22 mouse cellular contexts compared by ENCODE assay signal in the genomic region with DNA sequence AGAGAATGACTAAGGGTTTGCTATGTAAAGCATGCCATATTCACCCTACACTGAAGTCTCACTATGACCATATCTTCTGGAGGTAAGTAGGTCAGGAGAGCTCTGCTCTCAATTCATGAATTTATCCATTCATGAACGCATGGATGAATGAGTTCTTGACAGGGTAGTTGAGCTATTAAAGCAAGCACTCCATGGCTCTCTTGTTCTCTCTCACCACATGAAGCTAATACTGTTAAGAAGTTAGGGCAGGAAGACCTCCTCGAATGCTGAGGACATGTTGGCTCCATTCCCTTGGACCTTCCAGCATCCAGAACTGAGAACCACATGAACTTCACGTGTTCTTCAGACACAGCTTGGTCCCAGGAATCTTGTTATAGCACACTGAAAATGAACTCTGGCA. TPM values are rescaled to one million over a fixed set of nuclear protein-coding genes. Genes with fewer than 3 reads are reported as not detected.
DNase-seq lines count a peak whose midpoint lies in the region; ATAC-seq and TF ChIP-seq lines count a peak whose summit lies in the region.
"Had no signal": no experiment of that assay in that cellular context is flagged by ENCODE, and none has a peak within 500 bp of the region (broad histone marks: within the 10 kb centered on the region; RNA-seq: fewer than 3 reads in every experiment).

No protein-coding gene starts in this region.

- no peak for TF ChIP-seq CTCF in lung, postnatal 0 days (IDR thresholded peaks at IDR 0.05)

- TF ChIP-seq EP300 in lung, postnatal 0 days (IDR thresholded peaks at IDR 0.05): no peak

- 0 out of 2 replicates have a peak, but pooled peaks cover 12% of the 10 kb centered on the region for H3K4me1 ChIP-seq in lung, embryonic 15.5 days
- peaks cover 13% of the 10 kb centered on the region; the same call in 1 of the 2 replicates for H3K4me1 ChIP-seq in lung, postnatal 0 days (ENCODE audit: insufficient read depth, low read depth, low read length)
- H3K4me1 ChIP-seq: embryonic facial prominence, embryonic 10.5 days; embryonic facial prominence, embryonic 12.5 days; forebrain, embryonic 13.5 days; forebrain, embryonic 15.5 days had no signal

- WGBS in lung, embryonic 15.5 days: 65% methylated on average over 3 of the region's 3 CpGs
- 45% methylated on average over 3 of the region's 3 CpGs for WGBS in lung, postnatal 0 days

- no peak; the same call in 1 of the 2 replicates for ATAC-seq in lung, embryonic 15.5 days (ENCODE audit: borderline replicate concordance, extremely low read depth, low FRiP score, low TSS enrichment)
- ATAC-seq in lung, postnatal 0 days: peak; percentile 9; the same call in 1 of the 2 replicates
- ATAC-seq: CD4-positive, CD25-positive, alpha-beta regulatory T cell, adult 4 months; forebrain, embryonic 13.5 days; forebrain, embryonic 15.5 days; forebrain, postnatal 0 days had no signal

- no peaks in the 10 kb centered on the region for H3K27me3 ChIP-seq in lung, embryonic 15.5 days
- no peaks in the 10 kb centered on the region for H3K27me3 ChIP-seq in lung, postnatal 0 days (replicated peaks; ENCODE audit: insufficient read depth, low read length)
- H3K27me3 ChIP-seq: embryonic facial prominence, embryonic 12.5 days; forebrain, embryonic 13.5 days; forebrain, embryonic 15.5 days had no signal

- no peaks in the 10 kb centered on the region for H3K9me3 ChIP-seq in lung, embryonic 15.5 days
- no peaks in the 10 kb centered on the region for H3K9me3 ChIP-seq in lung, postnatal 0 days (ENCODE audit: low read length)
- H3K9me3 ChIP-seq: embryonic facial prominence, embryonic 10.5 days; embryonic facial prominence, embryonic 12.5 days; forebrain, embryonic 13.5 days; forebrain, embryonic 15.5 days had no signal

- H3K9ac ChIP-seq in lung, embryonic 15.5 days: no peak overlapping the region
- no peak overlapping the region for H3K9ac ChIP-seq in lung, postnatal 0 days (replicated peaks; ENCODE audit: low read depth)
- H3K9ac ChIP-seq: embryonic facial prominence, embryonic 12.5 days; forebrain, embryonic 13.5 days; forebrain, embryonic 15.5 days; forebrain, postnatal 0 days had no signal

- no peaks in the 10 kb centered on the region for H3K36me3 ChIP-seq in lung, embryonic 15.5 days
- H3K36me3 ChIP-seq in lung, postnatal 0 days (ENCODE audit: insufficient read depth, low read length): no peaks in the 10 kb centered on the region
- H3K36me3 ChIP-seq: embryonic facial prominence, embryonic 10.5 days; embryonic facial prominence, embryonic 12.5 days; forebrain, embryonic 15.5 days; G1E had no signal

- DNase-seq in lung, postnatal 10 days: no peak
- no peak for DNase-seq in lung, postnatal 0 days (ENCODE audit: low spot score)
- DNase-seq in lung, postnatal 25 days (ENCODE audit: low spot score): no peak
- DNase-seq in Muller cell, postnatal 12 days (ENCODE audit: inconsistent ontology term): peak; percentile 54
- DNase-seq: adrenal gland, adult 2 months; adrenal gland, postnatal 10 days; adrenal gland, postnatal 25 days; B cell, adult 2 months; cerebellum, adult 11 months; cerebellum, adult 18-20 months; cerebellum, adult 8-10 months; cerebellum, adult 9-11 months; cerebellum, postnatal 14 days; cerebellum, postnatal 36 days; forebrain, postnatal 0 days had no signal

- H3K4me3 ChIP-seq in lung, embryonic 15.5 days: no peak overlapping the region
- no peak overlapping the region for H3K4me3 ChIP-seq in lung, postnatal 0 days (ENCODE audit: low read depth, low read length)
- H3K4me3 ChIP-seq: embryonic facial prominence, embryonic 10.5 days; embryonic facial prominence, embryonic 12.5 days; forebrain, embryonic 13.5 days; forebrain, embryonic 15.5 days had no signal

- H3K4me2 ChIP-seq in lung, embryonic 15.5 days: no peak overlapping the region
- no peak overlapping the region for H3K4me2 ChIP-seq in lung, postnatal 0 days (replicated peaks; ENCODE audit: low read depth, low read length)
- H3K4me2 ChIP-seq: embryonic facial prominence, embryonic 12.5 days; forebrain, embryonic 13.5 days; forebrain, embryonic 15.5 days had no signal

- 0 out of 2 replicates have a peak overlapping the region, but pooled peaks have one; percentile 11 for H3K27ac ChIP-seq in lung, embryonic 15.5 days
- H3K27ac ChIP-seq in lung, postnatal 0 days (ENCODE audit: low read length): no peak overlapping the region
- H3K27ac ChIP-seq: embryonic facial prominence, embryonic 10.5 days; embryonic facial prominence, embryonic 12.5 days; forebrain, embryonic 13.5 days; forebrain, embryonic 15.5 days had no signal

RNA-seq across cellular contexts. Expression of gene Lmcd1, which starts 53.4 kb away (rescaled TPM):
- polyA plus RNA-seq in lung, embryonic 15.5 days (2015; fragmentation: Nextera tagmentation; extraction: Ambion mirVana): 34.9 and 37.4 TPM in 2 replicates
- polyA plus RNA-seq in lung, postnatal 0 days (2015; fragmentation: Nextera tagmentation; extraction: Ambion mirVana): 64.9 and 69.3 TPM in 2 replicates
- polyA plus RNA-seq: CD4-positive, CD25-positive, alpha-beta regulatory T cell, adult 4 months; G1E had no signal
